Mouse (Mus musculus): ENCODE measurements around the gene C1ra.

GRCm38 (mm10) chr6:124477221-124477655, 35.0 kb upstream of the C1ra start:
- TF ChIP-seq POLR2A (IDR thresholded peaks at IDR 0.05; ENCODE audit: low read depth, low read length): no peak
- no peak for TF ChIP-seq CTCF (IDR thresholded peaks at IDR 0.05; ENCODE audit: extremely low read depth, insufficient read depth, insufficient read length, insufficient replicate concordance)

All from spleen, adult 2 months (tissue).